Mouse (Mus musculus) intestine, embryonic 14.5 days (tissue): ENCODE data around the gene Lrrc4c. TPM values are rescaled to one million over a fixed set of nuclear protein-coding genes. Genes with fewer than 3 reads are reported as not detected.

Experiments
- ATAC-seq: fragments of 200-750 bp; cut with Nextera tagmentation; replicated peaks from 2 replicates; pipeline ENCODE4 v1.8.0; 2017; ENCODE audit warnings: low read depth, moderate number of reproducible peaks, moderate TSS enrichment, moderate library complexity; ENCODE audit not compliant: low FRiP score, low TSS enrichment
- DNase-seq: peaks from one replicate; pipeline ENCODE4 v3.0.0-alpha.2; 2018; ENCODE audit warnings: low spot score
- H3K27ac ChIP-seq: fragments of 300-500 bp; sonication (generic); 2 replicates; pipeline ENCODE4 v1.5.1; 2014; ENCODE audit warnings: low read depth, mild to moderate bottlenecking, control low read depth
- H3K27me3 ChIP-seq: fragments of 300-500 bp; sonication (generic); replicated peaks from 2 replicates; pipeline ENCODE4 v1.6.1; 2014; ENCODE audit warnings: low read length, control low read depth; ENCODE audit not compliant: control insufficient read depth, insufficient read depth
- H3K36me3 ChIP-seq: fragments of 300-500 bp; sonication (generic); 2 replicates; pipeline ENCODE4 v1.6.1; 2014; ENCODE audit warnings: low read length, control low read depth; ENCODE audit not compliant: control insufficient read depth, insufficient read depth
- H3K4me1 ChIP-seq: fragments of 300-500 bp; sonication (generic); replicated peaks from 2 replicates; pipeline ENCODE4 v1.6.1; 2014; ENCODE audit warnings: low read length, control low read depth, mixed read lengths; ENCODE audit not compliant: control insufficient read depth, insufficient read depth
- H3K4me2 ChIP-seq: fragments of 300-500 bp; sonication (generic); 2 replicates; pipeline ENCODE4 v1.6.1; 2014; ENCODE audit warnings: low read length
- H3K4me3 ChIP-seq: fragments of 300-500 bp; sonication (generic); 2 replicates; pipeline ENCODE4 v1.5.1; 2014; ENCODE audit warnings: low read depth, low read length, control low read depth, mixed read lengths
- H3K9ac ChIP-seq: fragments of 300-500 bp; sonication (generic); 2 replicates; pipeline ENCODE4 v1.6.1; 2014; ENCODE audit warnings: mild to moderate bottlenecking, low read length
- H3K9me3 ChIP-seq: fragments of 300-500 bp; sonication (generic); 2 replicates; pipeline ENCODE4 v1.6.1; 2016; ENCODE audit warnings: low read length, control low read depth; ENCODE audit not compliant: control insufficient read depth
- WGBS: fragments of 180-500 bp; shearing (Covaris S2); extraction: QIAGEN DNeasy Blood & Tissue Kit; methylation state at CpG from one replicate; pipeline ENCODE4 v1.1.7; 2014; 5-methylcytosine and 5-hydroxymethylcytosine counted together
- polyA plus RNA-seq: library from polyadenylated mRNA; unstranded; fragments of >200 nt; fragmentation: Nextera tagmentation; extraction: Ambion mirVana; gene quantifications from 2 replicates; pipeline ENCODE4 v1.2.1, GENCODE M21; 2014

Lrrc4c gene
- polyA plus RNA-seq = 4.5 and 4.7 TPM in 2 replicates

GRCm38 (mm10) chr2:96317387-96318299 lies at the start of gene Lrrc4c:
TSS of gene Lrrc4c (plus strand) at chr2:96318169.
- peak within 1 kb of the TSS; percentile 21 for H3K4me3 ChIP-seq
- H3K27me3 ChIP-seq = 0 out of 2 replicates have a peak, but pooled peaks cover 3% of the 10 kb centered on the region
- H3K4me2 ChIP-seq = peak within 1 kb of the TSS; percentile 54
- H3K27ac ChIP-seq = no peak within 1 kb of the TSS
- no peak within 1 kb of the TSS for H3K9ac ChIP-seq
- H3K9me3 ChIP-seq = no peaks in the 10 kb centered on the region
- no peaks in the 10 kb centered on the region for H3K4me1 ChIP-seq
- peak; percentile 62 for DNase-seq
- ATAC-seq = no peak
- WGBS = 8% methylated on average over 18 of the region's 18 CpGs
- H3K36me3 ChIP-seq = no peaks in the 10 kb centered on the region

GRCm38 (mm10) chr2:96275061-96275460 lies 42.9 kb upstream of the Lrrc4c start:
- Histone ChIP-seq H3K27me3 (no peaks in the 10 kb centered on the region), H3K4me2 (no peak overlapping the region), H3K4me1 (no peaks in the 10 kb centered on the region), H3K36me3 (no peaks in the 10 kb centered on the region), H3K27ac (no peak overlapping the region), H3K4me3 (no peak overlapping the region), H3K9me3 (no peaks in the 10 kb centered on the region), H3K9ac (no peak overlapping the region)
- ATAC-seq = no peak
- no peak for DNase-seq
- 81% methylated on average over 1 of the region's 1 CpGs for WGBS

GRCm38 (mm10) chr2:96282926-96283325 lies 35.0 kb upstream of the Lrrc4c start:
- Histone ChIP-seq H3K27ac (no peak overlapping the region), H3K36me3 (no peaks in the 10 kb centered on the region), H3K27me3 (no peaks in the 10 kb centered on the region), H3K9ac (no peak overlapping the region), H3K4me3 (no peak overlapping the region), H3K4me1 (no peaks in the 10 kb centered on the region), H3K4me2 (no peak overlapping the region), H3K9me3 (no peaks in the 10 kb centered on the region)
- DNase-seq (no peak), ATAC-seq (no peak)
- WGBS = 78% methylated on average over 5 of the region's 5 CpGs

GRCm38 (mm10) chr2:96287512-96287911 lies 30.5 kb upstream of the Lrrc4c start:
- H3K27ac ChIP-seq = no peak overlapping the region
- no peaks in the 10 kb centered on the region for H3K36me3 ChIP-seq
- ATAC-seq (no peak), DNase-seq (no peak)
- WGBS = 73% methylated on average over 4 of the region's 4 CpGs
- H3K4me1 ChIP-seq = no peaks in the 10 kb centered on the region
- no peaks in the 10 kb centered on the region for H3K9me3 ChIP-seq
- no peak overlapping the region for H3K4me3 ChIP-seq
- H3K9ac ChIP-seq = no peak overlapping the region
- no peaks in the 10 kb centered on the region for H3K27me3 ChIP-seq
- no peak overlapping the region for H3K4me2 ChIP-seq

GRCm38 (mm10) chr2:96290541-96290940 lies 27.4 kb upstream of the Lrrc4c start:
- no peak for DNase-seq
- Histone ChIP-seq H3K27ac (no peak overlapping the region), H3K9me3 (no peaks in the 10 kb centered on the region), H3K4me2 (no peak overlapping the region), H3K36me3 (no peaks in the 10 kb centered on the region), H3K9ac (no peak overlapping the region), H3K27me3 (no peaks in the 10 kb centered on the region), H3K4me1 (no peaks in the 10 kb centered on the region), H3K4me3 (no peak overlapping the region)
- no peak for ATAC-seq
- WGBS = 80% methylated on average over 1 of the region's 1 CpGs

- no peaks in the 10 kb centered on the region for H3K4me1 ChIP-seq
- H3K27me3 ChIP-seq = 0 out of 2 replicates have a peak, but pooled peaks cover 3% of the 10 kb centered on the region
- ATAC-seq (no peak), DNase-seq (no peak)
- H3K9me3 ChIP-seq = no peaks in the 10 kb centered on the region
- H3K4me3 ChIP-seq = no peak overlapping the region
- no peaks in the 10 kb centered on the region for H3K36me3 ChIP-seq
- H3K27ac ChIP-seq = no peak overlapping the region
- no peak overlapping the region for H3K9ac ChIP-seq
- H3K4me2 ChIP-seq = no peak overlapping the region
- 16% methylated on average over 5 of the region's 5 CpGs for WGBS
Measured at GRCm38 (mm10) chr2:96315034-96315433, 2.9 kb upstream of the Lrrc4c start.

GRCm38 (mm10) chr2:96316531-96316930 lies 1.4 kb upstream of the Lrrc4c start:
- DNase-seq (no peak), ATAC-seq (no peak)
- WGBS = 44% methylated on average over 1 of the region's 1 CpGs
- no peaks in the 10 kb centered on the region for H3K36me3 ChIP-seq
- 0 out of 2 replicates have a peak, but pooled peaks cover 3% of the 10 kb centered on the region for H3K27me3 ChIP-seq
- no peak overlapping the region for H3K9ac ChIP-seq
- no peak overlapping the region for H3K4me3 ChIP-seq
- no peak overlapping the region for H3K27ac ChIP-seq
- no peaks in the 10 kb centered on the region for H3K4me1 ChIP-seq
- no peaks in the 10 kb centered on the region for H3K9me3 ChIP-seq
- no peak overlapping the region for H3K4me2 ChIP-seq

GRCm38 (mm10) chr2:96318556-96318955 lies 587 bp downstream of the Lrrc4c start:
- WGBS = 23% methylated on average over 7 of the region's 7 CpGs
- no peaks in the 10 kb centered on the region for H3K4me1 ChIP-seq
- no peak overlapping the region for H3K27ac ChIP-seq
- H3K27me3 ChIP-seq = 0 out of 2 replicates have a peak, but pooled peaks cover 3% of the 10 kb centered on the region
- H3K9ac ChIP-seq = no peak overlapping the region
- no peaks in the 10 kb centered on the region for H3K36me3 ChIP-seq
- no peaks in the 10 kb centered on the region for H3K9me3 ChIP-seq
- DNase-seq (no peak), ATAC-seq (no peak)
- H3K4me2 ChIP-seq = peak overlapping the region; percentile 54
- H3K4me3 ChIP-seq = no peak overlapping the region
